ENCODE assay signal across 8 mouse cellular contexts in the genomic region with DNA sequence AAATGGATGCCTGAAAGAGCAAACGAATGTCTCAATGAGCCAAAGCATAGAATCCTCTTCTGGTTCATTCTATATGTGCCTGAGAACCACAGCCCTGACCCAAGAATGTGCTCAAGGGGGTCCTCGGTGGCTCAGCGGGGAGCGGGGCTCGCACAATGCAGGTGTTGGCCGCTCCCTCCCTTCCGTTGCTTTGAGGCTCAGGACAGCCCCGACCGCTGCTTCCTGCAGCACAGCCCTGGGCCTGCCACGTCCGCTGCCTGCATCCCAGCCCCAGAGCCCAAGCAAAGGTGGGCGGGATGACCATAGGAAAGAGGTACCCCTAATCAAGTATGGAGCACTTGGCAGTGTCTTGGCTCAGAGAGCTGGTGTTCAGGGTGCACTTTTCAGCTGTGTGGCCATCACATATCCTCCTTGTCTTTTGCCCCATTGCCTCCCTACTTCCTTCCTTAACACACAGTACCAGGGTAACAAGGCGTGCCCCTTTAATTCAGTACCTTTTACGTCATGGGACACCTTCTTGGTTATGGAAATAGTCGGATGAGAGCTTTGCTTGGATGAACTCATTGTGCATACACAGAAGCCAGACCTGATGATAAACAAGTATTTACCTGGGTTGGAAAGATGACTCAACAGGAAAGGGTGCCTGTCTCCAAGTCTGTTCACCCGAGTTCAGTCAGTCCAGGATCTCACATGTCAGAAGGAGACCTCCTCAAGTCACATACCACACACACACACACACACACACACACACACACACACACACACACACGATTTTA. TPM values are rescaled to one million over a fixed set of nuclear protein-coding genes. Genes with fewer than 3 reads are reported as not detected.
DNase-seq lines count a peak whose midpoint lies in the region; ATAC-seq lines count a peak whose summit lies in the region.

No protein-coding gene starts in this region.

- no peaks in the 10 kb centered on the region for H3K36me3 ChIP-seq in heart, embryonic 15.5 days
- no peaks in the 10 kb centered on the region for H3K36me3 ChIP-seq in embryonic facial prominence, embryonic 14.5 days (ENCODE audit: control insufficient read depth, insufficient read depth, low read length)
- H3K36me3 ChIP-seq in limb, embryonic 12.5 days = no peaks in the 10 kb centered on the region

- H3K4me1 ChIP-seq in heart, embryonic 15.5 days (replicated peaks) = peaks cover 9% of the 10 kb centered on the region; the same call in 1 of the 2 replicates
- 0 out of 2 replicates have a peak, but pooled peaks cover 3% of the 10 kb centered on the region for H3K4me1 ChIP-seq in embryonic facial prominence, embryonic 14.5 days (ENCODE audit: control insufficient read depth, insufficient read depth, low read length)
- H3K4me1 ChIP-seq in limb, embryonic 12.5 days (replicated peaks) = peaks cover 15% of the 10 kb centered on the region

- peak overlapping the region; percentile 35 for H3K4me2 ChIP-seq in heart, embryonic 15.5 days
- H3K4me2 ChIP-seq in embryonic facial prominence, embryonic 14.5 days (ENCODE audit: low read depth, low read length) = peak overlapping the region; percentile 29
- H3K4me2 ChIP-seq in limb, embryonic 12.5 days = peak overlapping the region; percentile 46

- DNase-seq in heart, postnatal 4 days = no peak
- no peak for DNase-seq in embryonic facial prominence, embryonic 14.5 days (ENCODE audit: low spot score)
- no peak for DNase-seq in cerebellum, postnatal 14 days

- H3K4me3 ChIP-seq in heart, embryonic 15.5 days = peak overlapping the region; percentile 17; the same call in 1 of the 2 replicates
- H3K4me3 ChIP-seq in embryonic facial prominence, embryonic 14.5 days (ENCODE audit: low read depth, low read length) = no peak overlapping the region
- H3K4me3 ChIP-seq in limb, embryonic 12.5 days (replicated peaks) = peak overlapping the region; percentile 17; the same call in 1 of the 2 replicates

- H3K27ac ChIP-seq in heart, embryonic 15.5 days = no peak overlapping the region
- no peak overlapping the region for H3K27ac ChIP-seq in embryonic facial prominence, embryonic 14.5 days (replicated peaks; ENCODE audit: low read depth, low read length)
- no peak overlapping the region for H3K27ac ChIP-seq in limb, embryonic 12.5 days

- 26% methylated on average over 17 of the region's 17 CpGs for WGBS in heart, embryonic 15.5 days
- 19% methylated on average over 16 of the region's 17 CpGs for WGBS in embryonic facial prominence, embryonic 14.5 days
- 20% methylated on average over 17 of the region's 17 CpGs for WGBS in limb, embryonic 12.5 days

- H3K9me3 ChIP-seq in heart, embryonic 15.5 days (replicated peaks) = no peaks in the 10 kb centered on the region
- H3K9me3 ChIP-seq in embryonic facial prominence, embryonic 14.5 days (ENCODE audit: control insufficient read depth, low read length) = no peaks in the 10 kb centered on the region
- no peaks in the 10 kb centered on the region for H3K9me3 ChIP-seq in limb, embryonic 12.5 days

- peaks cover 26% of the 10 kb centered on the region for H3K27me3 ChIP-seq in heart, embryonic 15.5 days
- peaks cover 24% of the 10 kb centered on the region for H3K27me3 ChIP-seq in embryonic facial prominence, embryonic 14.5 days (replicated peaks; ENCODE audit: control insufficient read depth, insufficient read depth, low read length)
- peaks cover 19% of the 10 kb centered on the region for H3K27me3 ChIP-seq in limb, embryonic 12.5 days

- ATAC-seq in heart, embryonic 15.5 days (replicated peaks; ENCODE audit: insufficient number of reproducible peaks, insufficient read depth, low FRiP score, low read depth) = no peak
- ATAC-seq in embryonic facial prominence, embryonic 14.5 days (ENCODE audit: low read depth) = no peak
- no peak for ATAC-seq in limb, embryonic 12.5 days (ENCODE audit: insufficient number of reproducible peaks, insufficient read depth, low FRiP score, low TSS enrichment, low read depth)
- ATAC-seq in neutrophil, adult 5-6 weeks (ENCODE audit: extremely low read depth, insufficient number of reproducible peaks, low FRiP score, poor library complexity, severe bottlenecking) = 0 out of 2 replicates have a peak, but pooled peaks have one; percentile 9
- no peak for ATAC-seq in erythroblast, adult 5-6 weeks (replicated peaks; ENCODE audit: low FRiP score, poor library complexity, severe bottlenecking)
- no peak for ATAC-seq in megakaryocyte-erythroid progenitor cell, adult 5-6 weeks (replicated peaks; ENCODE audit: low FRiP score, low TSS enrichment, poor library complexity, severe bottlenecking)

- no peak overlapping the region for H3K9ac ChIP-seq in heart, embryonic 15.5 days
- no peak overlapping the region for H3K9ac ChIP-seq in embryonic facial prominence, embryonic 14.5 days (ENCODE audit: low read depth, low read length)
- H3K9ac ChIP-seq in limb, embryonic 12.5 days (replicated peaks) = no peak overlapping the region

RNA-seq across cellular contexts. Expression of gene Mycl, which starts 11.8 kb away (rescaled TPM):
- 0.77 and 2.8 TPM in 2 replicates for polyA plus RNA-seq in heart, embryonic 15.5 days (2015; fragmentation: Nextera tagmentation; extraction: Ambion mirVana)
- under 1 TPM; 0.14 to 0.29 TPM for total RNA-seq in heart, postnatal 4 days (2021)
- polyA plus RNA-seq in embryonic facial prominence, embryonic 14.5 days (2014; fragmentation: Nextera tagmentation; extraction: Ambion mirVana) = 26.9 and 29.3 TPM in 2 replicates
- 42.8 and 46.3 TPM in 2 replicates for polyA plus RNA-seq in limb, embryonic 12.5 days (2016; fragmentation: Nextera tagmentation; extraction: Ambion mirVana)
- total RNA-seq in neutrophil, adult 5-6 weeks (2017) = 0.37 and 0.70 TPM in 2 replicates
- total RNA-seq in erythroblast, adult 5-6 weeks (2015; ENCODE audit: low replicate concordance) = 1.7 TPM in 1 of 2 replicates, not detected in the other
- total RNA-seq in erythroblast, adult 5-6 weeks (2017; ENCODE audit: low replicate concordance) = 0.56 and 2.5 TPM in 2 replicates
- total RNA-seq in megakaryocyte-erythroid progenitor cell, adult 5-6 weeks (2014; fragmentation: Nextera tagmentation) = not detected in 2 replicates
- 0.50 and 5.4 TPM in 2 replicates for total RNA-seq in megakaryocyte-erythroid progenitor cell, adult 5-6 weeks (2017)

RNA-seq across cellular contexts. Expression of gene Mfsd2a, which starts 22.7 kb away (rescaled TPM):
- 0.37 and 0.94 TPM in 2 replicates for polyA plus RNA-seq in heart, embryonic 15.5 days (2015; fragmentation: Nextera tagmentation; extraction: Ambion mirVana)
- under 1 TPM; 0.14 to 0.20 TPM for total RNA-seq in heart, postnatal 4 days (2021)
- polyA plus RNA-seq in embryonic facial prominence, embryonic 14.5 days (2014; fragmentation: Nextera tagmentation; extraction: Ambion mirVana) = 5.3 and 6.6 TPM in 2 replicates
- 7.8 and 8.6 TPM in 2 replicates for polyA plus RNA-seq in limb, embryonic 12.5 days (2016; fragmentation: Nextera tagmentation; extraction: Ambion mirVana)
- total RNA-seq in neutrophil, adult 5-6 weeks (2017) = 0.58 and 0.86 TPM in 2 replicates
- not detected in 2 replicates for total RNA-seq in erythroblast, adult 5-6 weeks (2015; ENCODE audit: low replicate concordance)
- not detected in 2 replicates for total RNA-seq in erythroblast, adult 5-6 weeks (2017; ENCODE audit: low replicate concordance)
- not detected in 2 replicates for total RNA-seq in megakaryocyte-erythroid progenitor cell, adult 5-6 weeks (2014; fragmentation: Nextera tagmentation)
- total RNA-seq in megakaryocyte-erythroid progenitor cell, adult 5-6 weeks (2017) = not detected in 2 replicates

RNA-seq across cellular contexts. Expression of gene Trit1, which starts 32.7 kb away (rescaled TPM):
- 9.9 and 10.9 TPM in 2 replicates for polyA plus RNA-seq in heart, embryonic 15.5 days (2015; fragmentation: Nextera tagmentation; extraction: Ambion mirVana)
- total RNA-seq in heart, postnatal 4 days (2021) = 1 to 10 TPM; 8.9 to 9.5 TPM
- polyA plus RNA-seq in embryonic facial prominence, embryonic 14.5 days (2014; fragmentation: Nextera tagmentation; extraction: Ambion mirVana) = 18.8 and 19.4 TPM in 2 replicates
- 18.3 and 20.6 TPM in 2 replicates for polyA plus RNA-seq in limb, embryonic 12.5 days (2016; fragmentation: Nextera tagmentation; extraction: Ambion mirVana)
- 23.5 and 35.2 TPM in 2 replicates for total RNA-seq in neutrophil, adult 5-6 weeks (2017)
- 3.5 and 5.0 TPM in 2 replicates for total RNA-seq in erythroblast, adult 5-6 weeks (2015; ENCODE audit: low replicate concordance)
- 2.0 and 3.2 TPM in 2 replicates for total RNA-seq in erythroblast, adult 5-6 weeks (2017; ENCODE audit: low replicate concordance)
- 10.8 and 23.3 TPM in 2 replicates for total RNA-seq in megakaryocyte-erythroid progenitor cell, adult 5-6 weeks (2014; fragmentation: Nextera tagmentation)
- total RNA-seq in megakaryocyte-erythroid progenitor cell, adult 5-6 weeks (2017) = 12.3 and 24.8 TPM in 2 replicates
